Mouse (Mus musculus): Measurements from ENCODE around the gene Gm9918. TPM values are rescaled to one million over a fixed set of nuclear protein-coding genes. Genes with fewer than 3 reads are reported as not detected.

Gm9918 gene
- polyA plus RNA-seq, 1 experiment from 2014 or later, result 0.09 TPM

- no peak overlapping the region for H3K27ac ChIP-seq (replicated peaks)
- H3K4me3 ChIP-seq (replicated peaks), result no peak overlapping the region
- H3K36me3 ChIP-seq, result peaks cover 10% of the 10 kb centered on the region; the same call in 1 of the 2 replicates
- H3K27me3 ChIP-seq (replicated peaks), result peaks cover 13% of the 10 kb centered on the region
- WGBS, result 93% methylated on average over 14 of the region's 14 CpGs
- H3K9me3 ChIP-seq (replicated peaks), result no peaks in the 10 kb centered on the region
- no peak for ATAC-seq (ENCODE audit: low FRiP score)
- no peak overlapping the region for H3K9ac ChIP-seq (replicated peaks)
- peaks cover 15% of the 10 kb centered on the region for H3K4me1 ChIP-seq
- no peak overlapping the region for H3K4me2 ChIP-seq
These were observed 31.7 kb upstream of the Gm9918 start for GRCm38 (mm10) chr15:102238543-102239259.

GRCm38 (mm10) chr15:102239260-102239590, 31.1 kb upstream of the Gm9918 start:
- ATAC-seq (ENCODE audit: low FRiP score), result peak; percentile 59
- Histone ChIP-seq H3K4me3 (replicated peaks) (no peak overlapping the region), H3K36me3 (peaks cover 10% of the 10 kb centered on the region; the same call in 1 of the 2 replicates), H3K4me2 (no peak overlapping the region), H3K27me3 (replicated peaks) (peaks cover 18% of the 10 kb centered on the region), H3K9me3 (replicated peaks) (no peaks in the 10 kb centered on the region), H3K4me1 (peaks cover 20% of the 10 kb centered on the region), H3K9ac (replicated peaks) (no peak overlapping the region), H3K27ac (replicated peaks) (no peak overlapping the region)
- WGBS, result 10% methylated on average over 9 of the region's 9 CpGs

- Histone ChIP-seq H3K36me3 (peaks cover 10% of the 10 kb centered on the region; the same call in 1 of the 2 replicates), H3K27me3 (replicated peaks) (peaks cover 20% of the 10 kb centered on the region), H3K9me3 (replicated peaks) (no peaks in the 10 kb centered on the region), H3K4me3 (replicated peaks) (no peak overlapping the region), H3K9ac (replicated peaks) (no peak overlapping the region), H3K4me1 (peaks cover 25% of the 10 kb centered on the region), H3K4me2 (no peak overlapping the region), H3K27ac (replicated peaks) (no peak overlapping the region)
- WGBS, result 85% methylated on average over 11 of the region's 11 CpGs
- ATAC-seq (ENCODE audit: low FRiP score), result no peak
These were observed 30.5 kb upstream of the Gm9918 start for GRCm38 (mm10) chr15:102239851-102240250.

GRCm38 (mm10) chr15:102240607-102241006, 29.8 kb upstream of the Gm9918 start:
- no peak for ATAC-seq (ENCODE audit: low FRiP score)
- 81% methylated on average over 4 of the region's 4 CpGs for WGBS
- peaks cover 8% of the 10 kb centered on the region; the same call in 1 of the 2 replicates for H3K36me3 ChIP-seq
- peaks cover 20% of the 10 kb centered on the region for H3K27me3 ChIP-seq (replicated peaks)
- no peak overlapping the region for H3K4me2 ChIP-seq
- H3K4me3 ChIP-seq (replicated peaks), result no peak overlapping the region
- no peak overlapping the region for H3K27ac ChIP-seq (replicated peaks)
- peaks cover 33% of the 10 kb centered on the region for H3K4me1 ChIP-seq
- H3K9ac ChIP-seq (replicated peaks), result no peak overlapping the region
- H3K9me3 ChIP-seq (replicated peaks), result no peaks in the 10 kb centered on the region

- Histone ChIP-seq H3K36me3 (no peaks in the 10 kb centered on the region), H3K27me3 (replicated peaks) (peaks cover 20% of the 10 kb centered on the region), H3K4me2 (peak overlapping the region; percentile 98; the same call in 1 of the 2 replicates), H3K9me3 (replicated peaks) (no peaks in the 10 kb centered on the region), H3K9ac (replicated peaks) (no peak overlapping the region), H3K4me1 (peaks cover 46% of the 10 kb centered on the region), H3K27ac (replicated peaks) (no peak overlapping the region), H3K4me3 (replicated peaks) (no peak overlapping the region)
- ATAC-seq (ENCODE audit: low FRiP score), result no peak
- whole genome bisulfite sequencing, result 27% methylated on average over 12 of the region's 12 CpGs
These were observed 27.7 kb upstream of the Gm9918 start for GRCm38 (mm10) chr15:102242404-102243228.

GRCm38 (mm10) chr15:102243229-102244190, 26.9 kb upstream of the Gm9918 start:
- peak overlapping the region; percentile 45 for H3K27ac ChIP-seq (replicated peaks)
- peaks cover 22% of the 10 kb centered on the region for H3K27me3 ChIP-seq (replicated peaks)
- H3K9me3 ChIP-seq (replicated peaks), result no peaks in the 10 kb centered on the region
- peak overlapping the region; percentile 42 for H3K9ac ChIP-seq (replicated peaks)
- peaks cover 54% of the 10 kb centered on the region for H3K4me1 ChIP-seq
- no peaks in the 10 kb centered on the region for H3K36me3 ChIP-seq
- peak overlapping the region; percentile 98 for H3K4me2 ChIP-seq
- no peak for ATAC-seq (ENCODE audit: low FRiP score)
- WGBS, result 10% methylated on average over 22 of the region's 22 CpGs
- peak overlapping the region; percentile 59 for H3K4me3 ChIP-seq (replicated peaks)

- ATAC-seq (ENCODE audit: low FRiP score), result no peak
- H3K4me3 ChIP-seq (replicated peaks), result peak overlapping the region; percentile 59
- H3K9ac ChIP-seq (replicated peaks), result peak overlapping the region; percentile 63
- H3K4me2 ChIP-seq, result peak overlapping the region; percentile 98
- H3K36me3 ChIP-seq, result no peaks in the 10 kb centered on the region
- peaks cover 62% of the 10 kb centered on the region for H3K4me1 ChIP-seq
- H3K27ac ChIP-seq (replicated peaks), result peak overlapping the region; percentile 45
- H3K9me3 ChIP-seq (replicated peaks), result no peaks in the 10 kb centered on the region
- H3K27me3 ChIP-seq (replicated peaks), result peaks cover 30% of the 10 kb centered on the region
- WGBS, result 7% methylated on average over 19 of the region's 19 CpGs
These were observed 25.8 kb upstream of the Gm9918 start for GRCm38 (mm10) chr15:102244306-102245191.

GRCm38 (mm10) chr15:102245461-102245881, 24.9 kb upstream of the Gm9918 start:
- ATAC-seq (ENCODE audit: low FRiP score), result no peak
- peaks cover 39% of the 10 kb centered on the region for H3K27me3 ChIP-seq (replicated peaks)
- peak overlapping the region; percentile 59 for H3K4me3 ChIP-seq (replicated peaks)
- peaks cover 68% of the 10 kb centered on the region for H3K4me1 ChIP-seq
- H3K9me3 ChIP-seq (replicated peaks), result no peaks in the 10 kb centered on the region
- H3K27ac ChIP-seq (replicated peaks), result peak overlapping the region; percentile 89
- peak overlapping the region; percentile 98 for H3K4me2 ChIP-seq
- no peaks in the 10 kb centered on the region for H3K36me3 ChIP-seq
- peak overlapping the region; percentile 63 for H3K9ac ChIP-seq (replicated peaks)
- WGBS, result 4% methylated on average over 14 of the region's 14 CpGs

- H3K4me3 ChIP-seq (replicated peaks), result peak overlapping the region; percentile 59
- no peaks in the 10 kb centered on the region for H3K9me3 ChIP-seq (replicated peaks)
- peak overlapping the region; percentile 89 for H3K27ac ChIP-seq (replicated peaks)
- H3K4me2 ChIP-seq, result peak overlapping the region; percentile 98
- peaks cover 68% of the 10 kb centered on the region for H3K4me1 ChIP-seq
- peaks cover 41% of the 10 kb centered on the region for H3K27me3 ChIP-seq (replicated peaks)
- H3K36me3 ChIP-seq, result no peaks in the 10 kb centered on the region
- under 1% methylated on average over 40 of the region's 44 CpGs for WGBS
- ATAC-seq (ENCODE audit: low FRiP score), result peak; percentile 91
- peak overlapping the region; percentile 63 for H3K9ac ChIP-seq (replicated peaks)
These were observed 24.2 kb upstream of the Gm9918 start for GRCm38 (mm10) chr15:102245891-102246741.

GRCm38 (mm10) chr15:102246866-102247251, 23.5 kb upstream of the Gm9918 start:
- Histone ChIP-seq H3K4me3 (replicated peaks) (peak overlapping the region; percentile 59), H3K36me3 (no peaks in the 10 kb centered on the region), H3K9ac (replicated peaks) (peak overlapping the region; percentile 63), H3K27me3 (replicated peaks) (peaks cover 41% of the 10 kb centered on the region), H3K27ac (replicated peaks) (peak overlapping the region; percentile 89), H3K4me2 (peak overlapping the region; percentile 98), H3K4me1 (peaks cover 68% of the 10 kb centered on the region), H3K9me3 (replicated peaks) (no peaks in the 10 kb centered on the region)
- under 1% methylated on average over 30 of the region's 35 CpGs for WGBS
- ATAC-seq (ENCODE audit: low FRiP score), result peak; percentile 83

All from neural tube, embryonic 15.5 days (tissue).